Mouse (Mus musculus): ENCODE data around the gene Cacna1c. TPM values are rescaled to one million over a fixed set of nuclear protein-coding genes. Genes with fewer than 3 reads are reported as not detected.

Gene Cacna1c
- polyA plus RNA-seq, 1 experiment, result 1.8 TPM

DNA sequence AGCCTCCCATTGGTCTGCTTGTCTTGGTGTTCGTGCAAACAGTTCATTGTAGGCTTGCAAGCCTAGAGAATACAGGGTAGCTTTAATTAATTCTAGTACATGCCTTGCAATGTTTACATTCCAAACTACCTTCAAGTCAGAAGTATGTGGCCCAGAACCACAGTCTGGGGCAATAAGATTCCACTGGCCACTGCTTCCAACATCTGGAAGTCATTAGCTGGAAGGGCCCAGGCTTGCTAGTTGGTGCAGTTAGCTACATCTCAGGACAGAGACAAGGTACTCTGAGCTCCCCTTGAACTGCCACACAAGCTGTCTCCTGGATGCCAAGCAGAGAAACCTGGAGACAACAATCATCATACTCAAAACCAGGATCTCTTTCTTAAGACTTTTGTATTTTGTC, 288.5 kb downstream of the Cacna1c start:
- WGBS, result 25% methylated on average over 1 of the region's 1 CpGs
- DNase-seq (ENCODE audit: low read depth, low spot score), result no peak

DNA sequence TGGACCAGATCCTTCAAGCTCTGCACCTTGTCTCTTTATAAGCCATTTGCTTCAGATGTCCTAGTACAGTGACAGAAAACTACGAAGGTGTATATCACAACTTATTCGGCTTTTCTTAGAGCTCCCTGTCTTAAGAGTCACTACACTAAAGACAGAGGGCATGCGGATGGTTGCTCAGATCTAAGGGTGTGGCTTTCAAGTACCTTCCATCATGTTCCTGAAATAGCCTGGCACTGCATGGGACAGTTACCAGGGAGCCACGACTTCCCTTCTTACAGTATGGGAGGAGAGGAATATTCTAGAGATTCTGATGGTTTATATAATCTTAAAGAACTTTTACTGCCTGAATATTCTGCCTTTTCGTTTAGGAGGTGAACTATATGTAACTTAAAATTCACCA, 289.3 kb downstream of the Cacna1c start:
- DNase-seq (ENCODE audit: low read depth, low spot score), result no peak
- WGBS, result 82% methylated on average over 5 of the region's 5 CpGs

DNA sequence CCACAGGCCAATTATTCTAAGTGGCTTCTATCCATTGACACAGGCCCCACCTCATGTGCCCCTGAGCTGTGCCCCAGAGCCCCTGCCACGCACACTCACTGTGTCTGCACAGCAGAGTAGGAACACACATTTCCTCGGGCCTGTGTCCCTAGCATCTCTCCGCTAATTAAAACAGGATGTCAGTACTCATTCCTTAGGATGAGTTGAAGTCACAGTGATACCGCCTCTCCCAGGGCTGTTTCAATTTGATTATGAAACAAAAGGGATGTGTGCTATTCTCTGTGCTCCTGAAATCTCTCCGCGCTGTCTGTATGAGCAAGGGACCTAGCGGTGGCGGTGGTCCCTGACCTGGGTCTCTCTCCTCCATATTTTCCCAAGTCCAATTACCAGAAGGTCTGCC, 296.5 kb downstream of the Cacna1c start:
- 88% methylated on average over 8 of the region's 8 CpGs for WGBS
- DNase-seq (ENCODE audit: low read depth, low spot score), result no peak

DNA sequence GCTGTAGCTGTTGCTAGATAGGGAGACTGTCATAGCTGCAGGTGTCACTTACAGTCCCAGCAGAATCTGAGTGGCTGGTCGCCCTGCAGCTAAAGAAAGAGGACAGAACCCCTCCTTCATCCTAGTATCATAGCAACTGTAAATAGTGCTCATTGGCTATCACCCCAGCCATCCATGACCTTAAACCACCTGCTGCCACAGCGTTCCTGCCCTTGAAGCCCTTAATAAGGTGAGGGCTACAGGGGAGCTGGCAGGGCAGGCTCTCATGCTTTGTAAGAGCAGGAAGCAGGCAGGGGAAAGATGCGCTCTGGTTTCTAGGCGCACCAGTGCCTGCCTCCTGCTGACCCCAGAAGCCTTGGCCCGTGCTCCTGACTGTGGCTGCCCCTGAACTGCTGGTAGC, 299.1 kb downstream of the Cacna1c start:
- 50% methylated on average over 5 of the region's 5 CpGs for WGBS
- DNase-seq (ENCODE audit: low read depth, low spot score), result no peak

DNA sequence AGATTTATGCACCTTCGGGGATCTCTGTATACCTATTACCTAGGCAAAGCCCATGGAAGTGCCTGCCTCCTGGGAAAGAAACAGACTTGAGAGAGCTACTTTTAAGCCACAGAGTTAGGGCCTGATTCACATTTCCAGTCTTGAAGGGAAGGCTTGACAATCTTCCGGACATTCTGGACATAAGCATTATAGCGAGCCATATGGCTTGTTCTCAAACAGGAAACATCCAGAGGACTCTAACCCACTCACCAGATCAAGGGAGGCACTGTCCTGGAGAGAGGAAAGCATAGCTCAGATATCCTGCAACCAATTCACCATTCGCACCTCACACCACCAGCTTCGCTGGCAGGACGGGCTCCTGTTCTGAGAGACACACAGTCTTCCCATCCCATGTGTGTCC, 302.2 kb downstream of the Cacna1c start:
- no peak for DNase-seq (ENCODE audit: low read depth, low spot score)
- 92% methylated on average over 6 of the region's 6 CpGs for WGBS

DNA sequence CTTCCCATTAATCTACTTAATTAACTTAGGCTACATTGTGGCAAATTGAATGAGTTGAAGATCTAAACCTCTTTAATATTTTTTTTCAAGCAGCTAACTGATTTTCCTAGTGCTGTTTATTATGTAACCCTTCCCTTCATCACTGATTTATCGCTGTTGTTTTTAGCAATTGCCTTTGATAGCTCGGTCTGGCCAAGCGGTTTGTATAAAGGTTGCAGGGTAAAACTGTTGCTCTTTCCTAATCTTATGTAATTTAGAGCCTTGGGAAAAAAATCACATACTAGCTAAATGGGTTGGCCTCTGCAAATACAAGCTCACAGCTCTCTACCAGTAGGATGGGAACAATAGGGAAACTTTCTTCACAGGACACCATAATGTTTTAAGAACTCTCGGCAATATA, 306.8 kb downstream of the Cacna1c start:
- WGBS, result 61% methylated on average over 4 of the region's 4 CpGs
- no peak for DNase-seq (ENCODE audit: low read depth, low spot score)

DNA sequence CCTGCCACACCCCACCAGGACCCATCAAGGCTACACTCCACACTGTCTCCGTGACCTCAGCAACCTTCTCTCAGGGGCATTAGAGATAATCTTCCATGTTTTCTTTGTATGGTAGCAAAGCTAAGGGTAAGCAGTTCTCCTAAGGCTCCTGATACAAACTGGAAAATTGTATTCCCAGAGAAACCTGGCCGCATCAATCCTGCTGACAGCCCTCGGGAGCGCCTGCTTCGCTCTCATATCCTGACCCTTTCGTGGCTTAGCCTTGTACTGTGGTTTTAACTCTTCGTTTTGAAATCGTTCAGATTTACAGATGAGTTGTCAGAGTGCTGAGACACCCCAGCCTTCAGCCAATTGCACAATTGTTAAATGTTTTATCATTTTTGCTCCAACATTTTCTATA, 309.2 kb downstream of the Cacna1c start:
- 82% methylated on average over 8 of the region's 8 CpGs for WGBS

DNA sequence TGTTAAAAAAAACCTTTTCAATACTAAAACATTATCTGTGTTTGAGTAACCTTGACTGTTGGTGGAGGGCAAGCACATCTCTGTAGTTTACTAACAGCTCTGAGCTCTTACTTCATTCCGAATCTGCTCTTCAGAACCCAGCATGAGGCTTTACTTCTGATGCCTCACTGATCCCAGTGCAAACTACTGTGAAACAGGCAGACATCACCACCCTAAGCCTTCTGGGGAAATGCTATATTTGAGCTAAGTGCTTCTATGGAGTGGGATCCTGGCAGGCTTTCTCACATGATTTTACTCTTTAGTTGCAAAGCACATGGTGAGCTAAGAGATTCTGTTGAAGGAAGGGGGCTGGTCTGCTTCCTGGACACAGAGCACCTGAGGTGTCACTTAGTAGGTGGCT, 311.3 kb downstream of the Cacna1c start:
- DNase-seq (ENCODE audit: low read depth, low spot score), result no peak
- WGBS, result 78% methylated on average over 1 of the region's 1 CpGs

More for the DNA sequence above, 309.2 kb downstream of the Cacna1c start:
- no peak for DNase-seq (ENCODE audit: low read depth, low spot score)

DNA sequence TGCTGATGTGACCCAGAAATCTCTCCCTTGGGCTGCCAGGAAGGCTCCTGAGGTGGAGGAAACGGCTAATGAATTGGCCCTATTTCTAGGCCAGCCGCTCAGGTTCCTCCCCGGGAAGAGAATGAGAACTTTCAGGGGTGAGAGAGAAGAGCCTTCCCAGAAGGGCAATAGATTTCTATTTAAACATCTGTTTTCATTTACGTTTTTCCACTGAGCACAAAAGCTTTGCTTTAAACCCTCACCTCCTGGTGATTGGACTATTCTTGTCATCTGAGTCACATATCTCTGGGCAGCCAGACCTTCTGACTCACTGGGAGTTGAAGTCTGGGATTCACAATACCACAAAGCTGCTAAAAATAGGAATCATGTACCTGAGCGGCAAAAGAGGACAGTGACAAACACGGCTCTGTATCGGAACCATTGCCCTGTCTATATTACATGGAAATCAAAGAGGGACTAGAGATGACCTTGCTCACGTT, 312.1 kb downstream of the Cacna1c start:
- WGBS, result 70% methylated on average over 8 of the region's 8 CpGs
- DNase-seq (ENCODE audit: low read depth, low spot score), result no peak

DNA sequence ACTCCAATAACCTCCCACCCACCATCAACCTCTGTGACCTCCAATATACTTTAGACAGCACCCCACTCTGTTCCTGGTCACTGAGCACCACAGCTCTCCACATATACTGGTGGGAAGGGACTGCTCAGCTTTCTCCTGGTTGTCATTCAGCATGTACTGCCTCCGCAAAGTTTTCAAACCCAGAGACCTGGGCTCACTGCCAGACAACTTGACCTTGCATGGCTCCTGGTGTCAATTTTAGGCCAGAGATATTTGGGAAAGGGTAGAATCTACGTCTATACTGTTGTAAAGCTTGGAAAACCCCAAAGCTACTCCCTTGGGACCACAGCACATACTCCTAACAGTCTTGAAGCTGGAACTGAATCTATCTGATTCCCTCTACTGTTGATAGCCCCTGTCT, 320.0 kb downstream of the Cacna1c start:
- no peak for DNase-seq (ENCODE audit: low read depth, low spot score)
- WGBS, result 27% methylated on average over 2 of the region's 2 CpGs

DNA sequence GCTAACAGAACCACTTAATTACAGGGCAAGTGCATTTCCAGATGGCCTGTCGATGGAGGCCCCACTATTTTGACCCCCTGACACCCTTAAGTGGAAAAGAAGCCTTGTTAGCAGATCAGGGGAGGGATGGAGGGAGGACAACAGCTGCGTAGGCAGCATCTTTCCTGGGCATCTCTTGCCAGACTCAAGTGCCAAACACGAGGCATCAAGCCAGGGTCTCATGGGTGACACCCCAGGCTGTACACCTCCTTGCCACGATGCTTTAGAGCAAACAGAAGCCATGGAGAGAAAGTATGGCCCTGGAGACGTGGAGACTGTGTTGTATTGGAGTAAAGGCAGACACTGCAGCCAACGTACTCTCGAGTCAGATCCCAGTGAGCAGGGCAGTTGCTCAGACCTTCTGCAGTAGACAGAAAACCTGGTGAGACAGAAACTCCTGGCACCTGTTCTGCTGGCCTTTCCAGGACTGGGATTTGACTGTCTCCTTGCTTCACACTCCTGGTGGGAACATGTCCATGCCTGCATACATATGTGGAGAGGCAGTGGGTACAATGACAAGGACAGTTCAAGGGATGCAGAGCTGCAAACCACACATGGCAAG, 325.9 kb downstream of the Cacna1c start:
- no peak for DNase-seq (ENCODE audit: low read depth, low spot score)
- 56% methylated on average over 7 of the region's 7 CpGs for WGBS

DNA sequence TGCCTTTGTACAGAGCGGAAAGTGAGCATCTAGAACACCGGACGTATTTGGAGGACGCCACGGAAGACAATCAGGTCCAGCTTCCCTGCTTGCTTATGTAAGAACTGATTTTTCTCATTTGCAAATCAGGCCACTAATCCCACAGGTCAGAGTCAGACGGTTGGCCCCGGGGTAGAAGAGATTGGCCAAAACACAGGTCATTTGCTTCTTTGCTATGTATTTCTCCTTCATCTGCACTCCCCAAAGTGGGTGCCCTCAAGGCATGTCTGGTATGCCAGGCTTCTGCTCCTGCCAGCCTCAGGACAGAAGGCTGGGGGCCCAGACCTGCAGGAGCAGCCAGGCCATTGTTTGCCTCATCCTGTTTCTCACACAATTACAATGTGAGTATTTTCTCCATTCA, 328.8 kb downstream of the Cacna1c start:
- WGBS, result 84% methylated on average over 7 of the region's 7 CpGs

DNA sequence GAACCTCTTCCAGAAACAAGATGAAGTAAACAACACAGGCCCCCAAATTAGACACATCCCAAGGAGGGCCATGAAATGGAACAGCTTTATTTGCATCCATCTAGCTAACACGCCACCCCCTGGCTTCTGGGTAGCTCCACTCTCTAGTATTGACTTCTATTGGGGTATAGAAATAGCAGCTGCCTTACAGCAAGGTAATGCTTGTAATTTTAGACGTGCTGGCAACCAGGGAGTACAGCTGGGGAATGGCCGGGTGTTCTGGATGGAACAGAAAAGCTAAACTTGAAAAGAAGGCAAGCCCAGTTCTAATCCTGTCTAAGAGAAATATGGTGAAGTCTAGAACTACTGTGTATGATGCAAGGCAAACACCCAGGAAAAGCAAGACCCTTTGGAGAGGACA, 329.3 kb downstream of the Cacna1c start:
- 66% methylated on average over 3 of the region's 3 CpGs for WGBS

More for the DNA sequence above, 328.8 kb downstream of the Cacna1c start:
- no peak for DNase-seq (ENCODE audit: low read depth, low spot score)

DNA sequence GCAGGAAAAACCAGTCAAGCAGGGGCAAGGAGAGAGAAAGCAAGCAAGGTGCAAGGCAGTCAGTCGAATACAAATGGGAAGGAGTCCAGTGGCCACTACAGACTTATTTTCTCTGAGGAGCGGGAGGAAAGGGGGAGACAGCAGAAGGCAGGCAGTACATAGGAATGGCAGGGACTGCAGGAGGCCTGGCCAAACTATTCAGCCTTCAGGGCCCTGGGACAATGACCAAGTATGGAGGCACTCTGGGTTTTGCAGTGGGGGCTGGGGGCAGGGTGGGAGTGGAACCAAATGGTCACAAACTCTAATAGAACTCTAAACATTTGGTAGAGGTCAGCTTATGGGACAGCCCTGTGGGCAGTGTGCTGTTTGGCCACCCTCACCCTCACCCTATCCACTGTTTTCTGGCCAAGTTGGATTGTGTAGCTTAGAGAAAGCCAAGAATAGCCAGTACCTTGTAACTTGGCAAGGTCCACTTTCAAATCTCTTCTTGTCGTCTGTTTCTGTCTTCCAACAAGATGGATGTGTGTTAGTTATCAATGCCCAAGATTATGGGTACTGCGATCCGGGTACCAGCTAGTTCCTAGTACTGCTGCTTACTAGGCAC, 330.3 kb downstream of the Cacna1c start:
- DNase-seq (ENCODE audit: low read depth, low spot score), result no peak
- 78% methylated on average over 5 of the region's 5 CpGs for WGBS

More for the DNA sequence above, 329.3 kb downstream of the Cacna1c start:
- DNase-seq (ENCODE audit: low read depth, low spot score), result no peak

DNA sequence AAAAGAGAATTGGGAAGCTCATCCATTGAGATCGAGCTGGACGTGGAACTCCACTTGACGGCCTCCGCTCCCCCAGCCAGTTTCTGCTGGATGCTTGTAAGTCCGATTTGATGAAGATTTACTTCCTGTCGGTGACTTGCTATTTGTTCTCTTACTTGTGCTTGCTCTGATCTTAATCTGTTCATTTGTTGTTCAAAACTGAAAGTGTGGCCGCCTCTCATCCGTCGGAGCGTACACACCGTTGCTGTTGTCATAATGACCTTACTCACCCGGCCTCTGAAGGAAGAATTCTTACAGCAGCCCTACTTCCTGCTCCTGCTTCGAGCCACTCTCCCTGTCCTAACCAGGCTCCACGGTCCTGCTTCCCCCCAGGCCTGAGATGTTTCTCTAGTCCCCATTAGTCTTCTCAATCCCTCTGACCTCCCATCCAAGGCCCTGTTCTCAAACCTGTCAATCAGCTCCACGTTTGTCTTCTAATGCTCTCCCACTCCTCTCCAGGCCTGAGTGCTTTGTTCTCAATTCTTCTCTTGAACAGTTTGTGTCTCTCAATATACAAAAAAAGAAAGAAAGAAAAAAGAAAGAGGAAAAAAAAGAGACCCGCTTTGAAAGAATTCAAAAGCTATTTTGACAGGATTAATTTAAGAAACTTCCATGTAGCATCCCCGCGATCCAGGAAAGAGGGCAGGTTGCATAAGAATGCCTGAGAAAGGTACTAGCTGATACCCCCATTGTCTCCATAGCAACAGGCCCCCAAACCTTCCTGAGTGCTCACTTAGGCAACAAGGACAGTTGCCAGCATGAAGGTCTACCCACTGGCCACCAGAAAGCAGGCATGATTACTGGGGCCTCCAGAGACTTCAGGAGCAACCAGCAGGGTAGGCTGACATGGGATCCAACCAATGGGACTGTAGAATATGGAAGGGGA, 331.3 kb downstream of the Cacna1c start:
- no peak for DNase-seq (ENCODE audit: low read depth, low spot score)
- WGBS, result 51% methylated on average over 18 of the region's 18 CpGs

DNA sequence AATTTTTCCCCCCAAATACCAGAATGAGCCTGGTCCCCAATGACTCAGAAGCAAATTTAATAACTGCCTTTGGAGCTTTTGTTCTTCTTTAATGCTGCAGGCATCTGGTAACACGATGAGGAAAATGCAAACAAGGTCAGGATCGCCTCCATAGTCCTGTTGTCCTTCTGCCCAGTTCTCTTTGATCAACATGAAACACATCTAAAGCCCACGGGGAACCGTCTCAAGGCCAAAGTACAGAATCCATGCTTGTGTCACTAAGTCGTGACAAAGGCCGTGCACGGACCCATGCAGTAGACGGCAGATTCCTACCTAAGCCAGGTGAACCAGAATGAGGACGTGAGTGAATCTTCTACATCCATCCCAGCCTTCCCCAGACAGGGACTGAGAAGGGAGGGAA, 333.5 kb downstream of the Cacna1c start:
- no peak for DNase-seq (ENCODE audit: low read depth, low spot score)
- WGBS, result 83% methylated on average over 9 of the region's 9 CpGs

DNA sequence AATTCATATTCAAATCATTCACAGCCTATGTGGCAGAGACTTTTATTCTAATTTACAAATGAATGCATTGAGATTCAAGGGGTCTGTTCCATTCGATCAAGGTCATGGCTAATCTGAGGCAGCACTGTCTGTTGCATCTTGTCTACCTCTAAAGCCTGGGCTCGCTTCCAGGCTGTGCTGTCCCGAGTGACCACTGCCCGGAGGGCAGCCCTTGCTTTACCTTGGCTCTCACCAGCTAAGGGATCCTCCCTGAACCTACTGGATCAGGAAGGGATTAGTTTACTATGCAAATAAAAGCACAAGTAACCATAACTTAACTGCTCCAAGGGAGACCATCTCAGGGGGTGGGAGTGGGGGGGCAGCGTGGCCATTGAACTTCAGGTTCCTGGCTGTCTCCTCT, 334.1 kb downstream of the Cacna1c start:
- DNase-seq (ENCODE audit: low read depth, low spot score), result no peak
- WGBS, result 87% methylated on average over 5 of the region's 5 CpGs

DNA sequence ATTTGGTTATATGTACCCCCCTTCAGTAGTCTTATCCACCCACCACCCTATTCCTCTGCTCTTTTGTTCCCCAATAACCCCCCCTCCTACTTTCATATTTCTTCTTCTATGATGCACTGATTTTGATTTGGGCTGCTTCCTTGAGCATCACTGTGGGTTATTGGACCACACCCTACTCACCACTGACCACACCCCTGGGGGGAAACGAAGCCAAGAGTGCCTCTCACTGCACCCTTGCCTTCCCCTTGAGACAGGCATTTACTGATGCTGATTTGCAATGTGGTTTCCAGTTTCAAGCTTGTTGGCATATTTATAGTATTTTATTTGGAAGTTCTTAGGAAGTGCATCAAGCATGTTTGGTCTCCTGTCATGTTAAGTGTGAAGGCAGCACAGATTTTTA, 337.8 kb downstream of the Cacna1c start:
- no peak for DNase-seq (ENCODE audit: low read depth, low spot score)
- WGBS, result 6% methylated on average over 1 of the region's 1 CpGs

DNA sequence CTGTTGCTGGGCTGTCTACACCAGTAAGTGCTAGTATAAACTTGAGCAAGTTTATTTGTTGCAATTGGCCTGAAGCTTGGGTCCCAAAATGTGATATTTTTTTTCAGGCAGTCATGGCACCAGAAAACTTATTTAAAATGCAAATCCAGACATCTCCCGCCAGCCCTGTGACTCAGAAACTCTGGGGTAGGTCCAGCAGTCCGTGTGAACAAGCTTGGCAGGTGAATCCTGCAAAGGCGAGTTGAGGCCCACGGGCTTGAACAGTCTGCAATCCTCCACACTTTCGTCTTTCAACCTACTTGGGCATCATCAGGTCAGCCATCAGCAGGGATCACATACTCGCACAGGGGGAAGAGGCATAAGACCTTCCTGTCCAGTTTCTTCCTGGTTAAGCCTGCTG, 344.1 kb downstream of the Cacna1c start:
- WGBS, result 60% methylated on average over 6 of the region's 6 CpGs
- DNase-seq (ENCODE audit: low read depth, low spot score), result no peak

DNA sequence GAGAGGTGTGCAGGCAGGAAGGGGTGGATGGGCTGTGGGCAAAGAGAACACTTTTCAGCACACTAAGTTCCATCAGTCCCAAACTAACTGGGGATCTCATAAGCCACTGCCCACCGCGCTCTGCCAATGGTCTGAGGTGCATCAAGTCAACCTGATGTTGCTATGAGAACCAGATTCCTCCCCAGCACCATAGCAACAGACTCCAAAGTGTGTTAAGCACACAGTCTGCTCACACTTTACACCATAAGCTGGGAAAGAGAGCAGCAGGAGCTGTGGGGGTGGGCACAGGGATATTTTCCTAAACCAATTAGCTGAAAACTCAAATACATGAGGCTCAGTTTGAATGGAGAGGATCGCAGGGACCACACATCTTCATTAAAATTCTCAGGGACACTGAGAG, 345.1 kb downstream of the Cacna1c start:
- WGBS, result 95% methylated on average over 3 of the region's 3 CpGs

DNA sequence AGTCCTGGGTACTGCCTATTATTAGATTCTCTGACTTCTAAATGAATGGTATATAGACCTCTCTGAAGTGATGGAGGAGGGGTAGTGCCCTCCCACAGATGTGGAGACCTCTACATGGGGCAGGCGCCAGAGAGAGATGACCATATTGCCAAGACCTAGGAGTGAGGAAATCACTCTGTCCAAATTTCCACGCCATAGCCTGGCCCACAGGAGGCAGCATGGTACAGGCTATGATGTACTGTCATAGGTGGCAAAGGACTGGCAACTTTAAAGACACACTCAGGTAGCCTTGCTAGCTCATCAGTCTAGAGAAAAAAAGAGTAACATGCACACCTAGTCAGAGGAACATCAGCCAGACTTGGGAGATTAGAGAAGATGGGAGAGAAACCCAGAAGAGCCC, 347.6 kb downstream of the Cacna1c start:
- WGBS, result 81% methylated on average over 2 of the region's 2 CpGs
- DNase-seq (ENCODE audit: low read depth, low spot score), result no peak

More for the DNA sequence above, 345.1 kb downstream of the Cacna1c start:
- DNase-seq (ENCODE audit: low read depth, low spot score), result no peak
